Mouse (Mus musculus) hindbrain, embryonic 12.5 days (tissue): ENCODE measurements around the gene Prox2. TPM values are rescaled to one million over a fixed set of nuclear protein-coding genes. Genes with fewer than 3 reads are reported as not detected.
A peak's percentile ranks its signal among the peaks of the same experiment; 100 is the strongest.

ENCODE experiments used
- ATAC-seq: fragments of 200-750 bp; cut with Nextera tagmentation; 2 replicates; pipeline ENCODE4 v1.8.0; 2017; ENCODE audit warnings: moderate TSS enrichment; ENCODE audit not compliant: low FRiP score
- H3K27ac ChIP-seq: fragments of 300-500 bp; sonication (generic); 2 replicates; pipeline ENCODE4 v1.5.1; 2016; ENCODE audit warnings: mild to moderate bottlenecking
- H3K27me3 ChIP-seq: fragments of 300-500 bp; sonication (generic); 2 replicates; pipeline ENCODE4 v1.6.1; 2016; ENCODE audit warnings: mild to moderate bottlenecking
- H3K36me3 ChIP-seq: fragments of 300-500 bp; sonication (generic); 2 replicates; pipeline ENCODE4 v1.6.1; 2016; ENCODE audit warnings: mild to moderate bottlenecking
- H3K4me1 ChIP-seq: fragments of 300-500 bp; sonication (generic); 2 replicates; pipeline ENCODE4 v1.6.1; 2016
- H3K4me2 ChIP-seq: fragments of 300-500 bp; sonication (generic); replicated peaks from 2 replicates; pipeline ENCODE4 v1.6.1; 2016; ENCODE audit warnings: mild to moderate bottlenecking
- H3K4me3 ChIP-seq: fragments of 300-500 bp; sonication (generic); 2 replicates; pipeline ENCODE4 v1.5.1; 2016; ENCODE audit warnings: mild to moderate bottlenecking
- H3K9ac ChIP-seq: fragments of 300-500 bp; sonication (generic); 2 replicates; pipeline ENCODE4 v1.6.1; 2016; ENCODE audit warnings: mild to moderate bottlenecking, moderate library complexity
- H3K9me3 ChIP-seq: fragments of 300-500 bp; sonication (generic); replicated peaks from 2 replicates; pipeline ENCODE4 v1.6.1; 2016; ENCODE audit warnings: mild to moderate bottlenecking
- WGBS: fragments of 180-500 bp; shearing (Covaris S2); methylation state at CpG from one replicate; pipeline ENCODE4 v1.1.7; 2016; 5-methylcytosine and 5-hydroxymethylcytosine counted together
- polyA plus RNA-seq: library from polyadenylated mRNA; unstranded; fragments of >200 nt; fragmentation: Nextera tagmentation; extraction: Ambion mirVana; gene quantifications from 2 replicates; pipeline ENCODE4 v1.2.1, GENCODE M21; 2016

The Prox2 gene
- polyA plus RNA-seq, 1 experiment from 2014 or later: 3.2 TPM

DNA sequence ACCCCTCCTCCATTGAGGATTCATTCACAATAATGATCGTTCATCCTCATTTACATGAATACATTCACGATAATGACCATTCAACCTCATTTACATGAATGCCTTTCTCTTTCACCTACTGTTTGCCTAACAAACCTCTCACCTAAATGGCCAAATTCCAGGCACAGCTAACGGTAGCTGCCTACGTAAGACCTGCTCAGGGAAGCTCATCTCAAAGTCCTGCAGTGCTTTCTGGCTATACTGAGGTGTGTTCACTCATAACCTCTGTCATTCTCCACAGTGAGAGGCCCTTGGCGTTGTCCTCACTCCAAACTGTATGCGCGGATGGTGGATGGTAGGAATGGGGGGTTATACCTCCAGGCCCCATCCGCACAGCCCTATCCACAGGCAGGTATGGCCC lies 5.8 kb downstream of the Prox2 start:
- WGBS: 89% methylated on average over 8 of the region's 8 CpGs
- no peak overlapping the region for H3K4me2 ChIP-seq
- H3K4me1 ChIP-seq: peaks cover 10% of the 10 kb centered on the region
- H3K27me3 ChIP-seq: no peaks in the 10 kb centered on the region
- H3K4me3 ChIP-seq: no peak overlapping the region
- H3K27ac ChIP-seq: no peak overlapping the region
- no peaks in the 10 kb centered on the region for H3K36me3 ChIP-seq
- no peak for ATAC-seq
- no peak overlapping the region for H3K9ac ChIP-seq
- H3K9me3 ChIP-seq: no peaks in the 10 kb centered on the region

- no peak overlapping the region for H3K9ac ChIP-seq
- H3K4me2 ChIP-seq: no peak overlapping the region
- 87% methylated on average over 8 of the region's 8 CpGs for WGBS
- no peaks in the 10 kb centered on the region for H3K9me3 ChIP-seq
- H3K4me1 ChIP-seq: peaks cover 9% of the 10 kb centered on the region
- H3K4me3 ChIP-seq: no peak overlapping the region
- no peak for ATAC-seq
- no peaks in the 10 kb centered on the region for H3K36me3 ChIP-seq
- no peaks in the 10 kb centered on the region for H3K27me3 ChIP-seq
- H3K27ac ChIP-seq: no peak overlapping the region
Measured at GRCm38 (mm10) chr12:85103096-85103495, 7.5 kb downstream of the Prox2 start.

DNA sequence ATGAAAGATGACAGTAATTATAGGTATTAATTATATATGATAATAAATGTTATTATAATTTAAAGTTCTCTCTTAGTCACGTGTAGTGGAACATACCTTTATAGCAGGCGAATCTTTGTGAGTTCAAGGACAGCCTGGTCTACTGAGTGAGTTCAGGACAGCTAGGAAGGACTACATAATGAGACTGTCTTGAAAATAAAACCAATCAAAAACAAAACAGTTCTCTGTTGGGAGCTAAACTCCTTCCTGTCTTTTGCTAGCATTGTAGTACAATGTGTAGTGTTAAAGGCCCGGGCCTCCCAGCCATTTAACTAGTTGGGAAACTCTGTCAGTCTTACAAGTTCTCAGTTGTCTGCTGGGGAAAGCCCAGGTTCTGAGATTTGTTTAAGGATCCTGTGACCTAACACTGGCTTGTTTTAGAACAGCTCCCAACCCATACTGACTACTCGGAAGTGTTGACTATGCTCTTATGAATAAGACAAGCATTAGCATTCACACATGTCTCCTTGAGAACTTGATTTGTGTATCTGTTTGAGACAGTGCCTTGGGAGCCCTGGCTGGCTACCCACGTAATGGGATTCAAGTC lies 8.9 kb downstream of the Prox2 start:
- H3K4me3 ChIP-seq: no peak overlapping the region
- H3K36me3 ChIP-seq: no peaks in the 10 kb centered on the region
- no peaks in the 10 kb centered on the region for H3K9me3 ChIP-seq
- H3K9ac ChIP-seq: no peak overlapping the region
- peaks cover 8% of the 10 kb centered on the region for H3K4me1 ChIP-seq
- no peak for ATAC-seq
- H3K27me3 ChIP-seq: no peaks in the 10 kb centered on the region
- 86% methylated on average over 5 of the region's 5 CpGs for WGBS
- H3K4me2 ChIP-seq: no peak overlapping the region
- no peak overlapping the region for H3K27ac ChIP-seq

DNA sequence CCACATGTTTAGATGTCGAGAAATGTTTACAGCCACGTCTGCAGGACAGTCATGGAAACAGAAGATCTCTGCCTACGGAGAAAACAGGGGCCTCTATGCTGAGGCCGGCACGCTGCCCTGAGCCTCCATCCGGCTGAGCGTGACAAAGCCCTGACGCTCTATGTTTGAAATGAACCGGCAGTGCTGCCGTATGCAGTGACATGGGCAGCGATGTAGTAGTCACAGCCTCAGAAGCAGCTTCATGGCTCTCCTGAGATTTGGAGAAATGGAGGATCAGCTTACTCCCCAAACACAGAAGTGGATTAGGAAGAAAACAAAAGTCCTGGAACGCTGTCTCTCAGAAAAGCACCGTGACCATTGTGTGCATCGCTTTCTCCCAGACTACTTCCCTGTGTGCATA lies 9.6 kb downstream of the Prox2 start:
- Histone ChIP-seq H3K4me1 (peaks cover 2% of the 10 kb centered on the region; the same call in 1 of the 2 replicates), H3K27me3 (no peaks in the 10 kb centered on the region), H3K9ac (no peak overlapping the region), H3K4me2 (no peak overlapping the region), H3K27ac (no peak overlapping the region), H3K9me3 (no peaks in the 10 kb centered on the region), H3K4me3 (no peak overlapping the region), H3K36me3 (no peaks in the 10 kb centered on the region)
- no peak for ATAC-seq
- WGBS: 50% methylated on average over 14 of the region's 14 CpGs

GRCm38 (mm10) chr12:85095859-85096258 lies 14.7 kb downstream of the Prox2 start:
- Histone ChIP-seq H3K4me1 (peaks cover 17% of the 10 kb centered on the region), H3K36me3 (no peaks in the 10 kb centered on the region), H3K9ac (no peak overlapping the region), H3K4me3 (no peak overlapping the region), H3K9me3 (no peaks in the 10 kb centered on the region), H3K27ac (no peak overlapping the region), H3K27me3 (no peaks in the 10 kb centered on the region), H3K4me2 (no peak overlapping the region)
- no peak for ATAC-seq
- 87% methylated on average over 7 of the region's 7 CpGs for WGBS

- Histone ChIP-seq H3K27me3 (no peaks in the 10 kb centered on the region), H3K27ac (no peak overlapping the region), H3K4me3 (no peak overlapping the region), H3K9ac (no peak overlapping the region), H3K9me3 (no peaks in the 10 kb centered on the region), H3K36me3 (no peaks in the 10 kb centered on the region), H3K4me2 (no peak overlapping the region), H3K4me1 (peaks cover 17% of the 10 kb centered on the region)
- no peak for ATAC-seq
- WGBS: 89% methylated on average over 11 of the region's 11 CpGs
Measured at GRCm38 (mm10) chr12:85095146-85095545, 15.4 kb downstream of the Prox2 start.

DNA sequence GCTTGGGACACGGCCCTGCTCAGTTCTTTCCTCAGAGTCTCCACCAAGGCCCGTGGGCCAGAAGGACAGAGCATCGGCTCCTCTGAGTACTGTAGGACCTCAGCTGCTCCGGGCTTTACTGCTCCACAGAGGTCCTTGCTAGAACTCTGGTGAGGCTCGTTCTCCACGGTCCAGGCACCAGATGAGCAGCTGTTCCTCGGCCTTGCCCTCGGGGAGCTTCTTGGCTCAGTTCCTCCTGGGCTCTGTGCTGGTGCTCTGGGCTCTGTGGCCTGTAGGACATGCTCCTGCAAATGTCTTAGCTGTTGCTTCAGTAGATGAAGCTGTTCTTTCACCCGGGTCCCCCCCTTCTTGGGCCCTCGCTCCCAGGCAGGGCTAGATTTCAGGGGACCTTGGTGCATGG lies 15.9 kb downstream of the Prox2 start:
- H3K4me3 ChIP-seq: no peak overlapping the region
- H3K9ac ChIP-seq: no peak overlapping the region
- no peak overlapping the region for H3K27ac ChIP-seq
- 0 out of 2 replicates have a peak, but pooled peaks have one; percentile 22 for ATAC-seq
- no peak overlapping the region for H3K4me2 ChIP-seq
- WGBS: 77% methylated on average over 10 of the region's 10 CpGs
- no peaks in the 10 kb centered on the region for H3K9me3 ChIP-seq
- H3K27me3 ChIP-seq: no peaks in the 10 kb centered on the region
- peaks cover under 1% of the 10 kb centered on the region; the same call in 1 of the 2 replicates for H3K36me3 ChIP-seq
- H3K4me1 ChIP-seq: peaks cover 17% of the 10 kb centered on the region

DNA sequence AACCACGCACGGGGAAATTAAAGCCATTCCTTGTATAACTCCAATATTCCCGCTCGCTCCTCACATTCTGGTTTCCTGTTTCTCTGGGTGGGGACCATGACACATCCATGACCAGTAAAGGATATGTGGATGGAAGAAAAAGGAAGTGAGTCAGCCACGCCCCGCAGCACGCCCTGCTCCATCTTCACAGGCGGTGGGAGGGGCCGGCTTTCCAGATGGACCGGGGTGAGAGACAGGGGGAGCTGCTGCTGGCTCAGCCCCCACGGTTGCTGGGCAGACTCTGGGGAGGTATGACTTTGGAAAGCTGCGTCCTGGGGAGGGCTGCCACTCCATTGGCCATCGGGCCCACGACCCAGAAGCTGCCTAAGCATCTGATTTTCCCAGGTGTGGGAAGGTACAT lies 16.5 kb downstream of the Prox2 start:
- no peak overlapping the region for H3K9ac ChIP-seq
- WGBS: 32% methylated on average over 14 of the region's 14 CpGs
- H3K4me2 ChIP-seq: no peak overlapping the region
- no peak overlapping the region for H3K4me3 ChIP-seq
- no peak for ATAC-seq
- no peak overlapping the region for H3K27ac ChIP-seq
- H3K27me3 ChIP-seq: no peaks in the 10 kb centered on the region
- H3K4me1 ChIP-seq: peaks cover 17% of the 10 kb centered on the region
- H3K9me3 ChIP-seq: no peaks in the 10 kb centered on the region
- H3K36me3 ChIP-seq: peaks cover 8% of the 10 kb centered on the region

- Histone ChIP-seq H3K4me2 (no peak overlapping the region), H3K27ac (no peak overlapping the region), H3K27me3 (no peaks in the 10 kb centered on the region), H3K9ac (no peak overlapping the region), H3K4me3 (no peak overlapping the region), H3K4me1 (peaks cover 15% of the 10 kb centered on the region), H3K36me3 (peaks cover 26% of the 10 kb centered on the region), H3K9me3 (no peaks in the 10 kb centered on the region)
- ATAC-seq: no peak
- WGBS: 9% methylated on average over 3 of the region's 3 CpGs
Measured at GRCm38 (mm10) chr12:85092214-85092613, 18.3 kb downstream of the Prox2 start.

GRCm38 (mm10) chr12:85091190-85091589 lies 19.4 kb downstream of the Prox2 start:
- H3K4me3 ChIP-seq: no peak overlapping the region
- peaks cover 15% of the 10 kb centered on the region for H3K4me1 ChIP-seq
- H3K27ac ChIP-seq: no peak overlapping the region
- no peak for ATAC-seq
- WGBS: 86% methylated on average over 3 of the region's 3 CpGs
- no peaks in the 10 kb centered on the region for H3K9me3 ChIP-seq
- no peak overlapping the region for H3K9ac ChIP-seq
- H3K4me2 ChIP-seq: no peak overlapping the region
- no peaks in the 10 kb centered on the region for H3K27me3 ChIP-seq
- peaks cover 30% of the 10 kb centered on the region for H3K36me3 ChIP-seq

- Histone ChIP-seq H3K27me3 (no peaks in the 10 kb centered on the region), H3K9ac (no peak overlapping the region), H3K9me3 (no peaks in the 10 kb centered on the region), H3K4me2 (no peak overlapping the region), H3K27ac (no peak overlapping the region), H3K36me3 (peaks cover 30% of the 10 kb centered on the region), H3K4me1 (no peaks in the 10 kb centered on the region), H3K4me3 (no peak overlapping the region)
- 86% methylated on average over 12 of the region's 12 CpGs for WGBS
- no peak for ATAC-seq
Measured at GRCm38 (mm10) chr12:85087845-85088244, 22.7 kb downstream of the Prox2 start.

GRCm38 (mm10) chr12:85084941-85085340 lies 25.6 kb downstream of the Prox2 start:
- H3K9me3 ChIP-seq: no peaks in the 10 kb centered on the region
- H3K4me2 ChIP-seq: no peak overlapping the region
- H3K4me1 ChIP-seq: no peaks in the 10 kb centered on the region
- H3K4me3 ChIP-seq: no peak overlapping the region
- no peak for ATAC-seq
- 88% methylated on average over 4 of the region's 4 CpGs for WGBS
- peaks cover 30% of the 10 kb centered on the region for H3K36me3 ChIP-seq
- no peaks in the 10 kb centered on the region for H3K27me3 ChIP-seq
- no peak overlapping the region for H3K9ac ChIP-seq
- H3K27ac ChIP-seq: no peak overlapping the region

DNA sequence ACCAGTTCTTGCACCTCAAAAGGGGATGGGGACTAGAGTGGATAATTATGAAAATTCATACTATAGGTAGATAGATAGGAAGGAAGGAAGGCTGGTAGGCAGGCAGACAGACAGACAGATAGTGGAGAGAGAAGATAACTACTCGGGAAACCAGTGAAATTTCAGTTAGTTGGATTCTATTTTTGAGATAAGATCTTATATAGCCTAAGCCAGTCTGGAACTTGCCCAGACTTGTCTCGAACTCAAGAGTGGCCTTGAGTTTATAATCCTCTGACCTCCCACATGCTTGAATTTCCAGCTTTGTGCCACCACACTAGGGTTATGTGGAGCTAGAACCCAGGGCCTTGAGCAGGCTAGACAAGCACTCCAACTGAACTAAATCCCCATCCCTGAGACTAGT lies 26.3 kb downstream of the Prox2 start:
- no peaks in the 10 kb centered on the region for H3K27me3 ChIP-seq
- no peak for ATAC-seq
- peaks cover 25% of the 10 kb centered on the region for H3K36me3 ChIP-seq
- H3K9ac ChIP-seq: no peak overlapping the region
- H3K9me3 ChIP-seq: no peaks in the 10 kb centered on the region
- H3K4me3 ChIP-seq: no peak overlapping the region
- H3K27ac ChIP-seq: no peak overlapping the region
- whole genome bisulfite sequencing: 87% methylated on average over 2 of the region's 2 CpGs
- H3K4me2 ChIP-seq: no peak overlapping the region
- H3K4me1 ChIP-seq: no peaks in the 10 kb centered on the region
